Mouse (Mus musculus) T-helper 2 cell (primary cell): ENCODE results near the gene Vps35l.

Source experiments
- in situ Hi-C: fragments of 300-600 bp; cut with MboI, MseI; formaldehyde crosslinking; loops from one replicate; pipeline ENCODE4 v1.15.1; 2025; ENCODE audit warnings: high pct_unique_total_duplicates

Gene Vps35l

GRCm38 (mm10) chr7:118855171-118855876 lies 115.3 kb downstream of the Vps35l start, which contains the start of gene Iqck:
Gene Iqck (plus strand): TSS chr7:118855752.
- in situ Hi-C loops, result loop anchor here (10.0 kb wide), 1 partner anchor 139 kb away; the partner anchor contains the start of gene Gprc5b

- in situ Hi-C loops, result loop anchor here (10.0 kb wide), 1 partner anchor 139 kb away; the partner anchor contains the start of gene Gprc5b
These were observed 115.9 kb downstream of the Vps35l start, which contains the start of gene Knop1 for GRCm38 (mm10) chr7:118855877-118856304. Gene Knop1 (minus strand): TSS chr7:118856254.

GRCm38 (mm10) chr7:118858640-118859039 lies 118.6 kb downstream of the Vps35l start:
- in situ Hi-C loops, result loop anchor here (10.0 kb wide), 1 partner anchor 136 kb away; the partner anchor contains the start of gene Gprc5b

- in situ Hi-C loops, result no loop called here
These were observed 125.3 kb downstream of the Vps35l start for GRCm38 (mm10) chr7:118865362-118865761.

GRCm38 (mm10) chr7:118879466-118880029 lies 139.5 kb downstream of the Vps35l start:
- in situ Hi-C loops, result no loop called here

GRCm38 (mm10) chr7:118883957-118884356 lies 143.9 kb downstream of the Vps35l start:
- in situ Hi-C loops, result no loop called here

GRCm38 (mm10) chr7:118884969-118885368 lies 144.9 kb downstream of the Vps35l start:
- in situ Hi-C loops, result no loop called here

GRCm38 (mm10) chr7:118887303-118888055 lies 147.5 kb downstream of the Vps35l start:
- in situ Hi-C loops, result no loop called here

- in situ Hi-C loops, result no loop called here
These were observed 149.1 kb downstream of the Vps35l start for GRCm38 (mm10) chr7:118889046-118889680.
